Mouse (Mus musculus) macrophage (primary cell): ENCODE data around the gene Zbtb2. TPM values are rescaled to one million over a fixed set of nuclear protein-coding genes. Genes with fewer than 3 reads are reported as not detected.
A peak's percentile ranks its signal among the peaks of the same experiment; 100 is the strongest.

Experiments used
- H3K27ac ChIP-seq: fragments of 350-480 bp; formaldehyde crosslinking; 2 replicates; pipeline ENCODE4 v1.9.0; 2021
- H3K36me3 ChIP-seq: fragments of 350-480 bp; formaldehyde crosslinking; 2 replicates; pipeline ENCODE4 v1.9.0; 2021; ENCODE audit errors: inconsistent target
- H3K4me3 ChIP-seq: fragments of 350-480 bp; formaldehyde crosslinking; 2 replicates; pipeline ENCODE4 v1.9.0; 2021; ENCODE audit errors: inconsistent target
- H3K79me2 ChIP-seq: fragments of 350-480 bp; formaldehyde crosslinking; 2 replicates; pipeline ENCODE4 v1.9.0; 2021; ENCODE audit errors: inconsistent target
- WGBS: methylation state at CpG from one replicate; pipeline ENCODE4 v1.1.7; 2026; ENCODE audit warnings: inconsistent platforms; ENCODE audit not compliant: missing documents; 5-methylcytosine and 5-hydroxymethylcytosine counted together
- polyA plus RNA-seq: library from polyadenylated mRNA; stranded (reverse); fragments of 250-400 nt; gene quantifications from 3 replicates; pipeline ENCODE4 v1.2.4, GENCODE M21; 2018; ENCODE audit warnings: inconsistent platforms

Zbtb2 gene
- polyA plus RNA-seq, 1 experiment from 2014 or later = 9.6 TPM

DNA sequence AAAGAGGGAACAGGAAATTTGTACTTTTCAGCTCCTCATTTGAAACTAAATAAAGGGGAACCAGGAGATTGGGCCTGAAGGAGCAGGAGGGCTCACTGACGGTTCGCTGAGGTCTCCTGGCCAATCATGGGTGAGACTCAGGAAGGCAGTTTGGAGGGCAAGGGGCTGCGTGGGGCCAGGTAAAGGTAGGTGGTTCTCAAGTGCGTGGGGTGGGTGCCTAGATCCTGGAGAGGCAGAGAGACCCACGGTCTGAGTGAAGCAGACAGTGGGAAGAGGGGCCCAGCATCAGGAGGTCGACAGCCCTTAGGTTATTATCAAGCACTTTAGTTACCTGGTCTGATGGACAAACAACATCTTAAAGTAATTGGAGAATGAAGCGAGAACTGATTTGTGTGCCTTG is 13.7 kb downstream of the Zbtb2 start:
- Histone ChIP-seq H3K27ac (no peak overlapping the region), H3K4me3 (no peak overlapping the region), H3K36me3 (peaks cover 17% of the 10 kb centered on the region; the same call in 1 of the 2 replicates), H3K79me2 (peaks cover 40% of the 10 kb centered on the region; the same call in 1 of the 2 replicates)
- 87% methylated on average over 6 of the region's 7 CpGs for WGBS

DNA sequence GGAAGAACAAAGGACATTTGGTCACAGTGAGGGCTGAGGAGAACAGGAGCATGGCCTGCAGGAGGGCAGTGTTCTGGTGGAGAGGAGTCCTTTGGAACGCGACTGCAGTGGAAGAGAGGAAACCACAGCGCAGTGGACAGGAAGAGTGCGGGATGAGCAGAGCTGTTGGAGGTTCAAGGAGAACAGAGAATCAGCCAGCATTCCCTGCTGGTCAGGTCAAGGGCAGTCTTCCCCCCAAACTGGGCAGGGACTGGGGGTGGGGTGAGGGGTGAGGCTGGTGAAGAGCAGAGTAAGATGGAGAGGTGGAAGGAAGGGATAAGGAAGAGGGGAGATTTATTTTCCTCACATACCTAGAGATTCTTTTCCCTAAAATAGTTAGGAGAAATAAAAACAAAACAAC is 14.3 kb downstream of the Zbtb2 start:
- WGBS = 77% methylated on average over 4 of the region's 4 CpGs
- Histone ChIP-seq H3K36me3 (peaks cover 20% of the 10 kb centered on the region; the same call in 1 of the 2 replicates), H3K27ac (no peak overlapping the region), H3K4me3 (no peak overlapping the region), H3K79me2 (peaks cover 34% of the 10 kb centered on the region; the same call in 1 of the 2 replicates)

DNA sequence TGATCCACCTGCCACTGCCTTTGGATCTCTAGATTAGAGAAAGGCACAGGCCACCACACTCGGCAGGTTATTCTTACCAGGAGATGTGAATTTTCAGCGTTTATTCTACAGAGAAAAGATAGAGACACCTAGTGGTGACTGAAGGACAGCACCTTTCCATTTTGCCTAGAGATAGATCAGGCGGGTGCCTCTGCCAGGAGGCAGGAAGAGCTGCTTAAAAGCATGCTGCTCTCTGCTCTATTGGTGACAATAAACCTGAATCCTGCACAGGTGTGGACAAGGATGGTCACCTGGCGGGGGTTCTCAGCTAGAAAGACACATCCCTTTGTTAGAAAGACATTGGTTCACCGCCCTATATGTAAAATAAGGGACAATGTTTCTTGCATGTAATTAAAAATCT is 15.9 kb downstream of the Zbtb2 start:
- Histone ChIP-seq H3K27ac (no peak overlapping the region), H3K36me3 (peaks cover 27% of the 10 kb centered on the region; the same call in 1 of the 2 replicates), H3K79me2 (peaks cover 18% of the 10 kb centered on the region; the same call in 1 of the 2 replicates), H3K4me3 (no peak overlapping the region)
- 65% methylated on average over 5 of the region's 5 CpGs for WGBS

DNA sequence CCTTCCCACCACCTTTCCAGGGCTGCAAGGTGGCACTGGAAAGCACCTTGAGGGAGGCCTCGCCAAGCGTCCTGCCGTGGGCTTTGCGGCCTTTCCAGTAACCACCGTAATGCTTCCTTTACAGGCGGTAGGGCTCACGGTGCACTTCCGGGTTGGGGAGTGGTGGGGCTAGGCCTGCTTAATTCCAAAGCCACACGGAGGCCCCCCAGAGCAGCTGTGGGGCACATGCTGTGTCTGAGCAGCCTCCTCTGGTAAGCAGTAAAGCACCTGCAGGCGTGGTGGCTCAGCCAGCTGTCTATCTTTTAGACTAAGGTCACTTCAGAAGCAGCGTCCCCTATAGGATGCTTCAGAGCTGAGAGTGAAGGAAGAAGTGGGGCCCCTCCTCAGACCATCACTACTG is 17.8 kb downstream of the Zbtb2 start:
- Histone ChIP-seq H3K4me3 (no peak overlapping the region), H3K27ac (no peak overlapping the region), H3K79me2 (no peaks in the 10 kb centered on the region), H3K36me3 (peaks cover 27% of the 10 kb centered on the region; the same call in 1 of the 2 replicates)
- 86% methylated on average over 11 of the region's 11 CpGs for WGBS

DNA sequence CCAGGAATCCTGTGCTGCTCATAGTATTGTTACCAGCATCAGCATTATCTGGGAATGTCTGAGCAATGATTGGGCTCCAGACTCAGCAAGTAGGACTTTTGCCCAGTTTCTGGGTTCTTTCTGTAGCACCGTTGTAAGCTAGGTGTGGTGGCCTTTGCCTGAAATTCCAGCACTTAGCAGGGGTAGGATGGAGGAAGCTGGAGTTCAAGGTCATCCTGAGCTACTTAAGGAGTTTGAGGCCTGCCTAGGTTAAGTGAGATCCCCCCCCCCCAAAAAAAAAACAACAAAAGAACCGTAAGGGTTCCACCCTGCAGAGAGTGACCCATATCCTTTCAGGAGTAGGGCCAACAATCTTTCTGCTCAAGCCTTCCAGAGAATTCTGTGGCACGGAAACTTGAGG is 23.3 kb downstream of the Zbtb2 start:
- 94% methylated on average over 3 of the region's 3 CpGs for WGBS
- Histone ChIP-seq H3K79me2 (no peaks in the 10 kb centered on the region), H3K4me3 (no peak overlapping the region), H3K36me3 (peaks cover 10% of the 10 kb centered on the region; the same call in 1 of the 2 replicates), H3K27ac (no peak overlapping the region)

DNA sequence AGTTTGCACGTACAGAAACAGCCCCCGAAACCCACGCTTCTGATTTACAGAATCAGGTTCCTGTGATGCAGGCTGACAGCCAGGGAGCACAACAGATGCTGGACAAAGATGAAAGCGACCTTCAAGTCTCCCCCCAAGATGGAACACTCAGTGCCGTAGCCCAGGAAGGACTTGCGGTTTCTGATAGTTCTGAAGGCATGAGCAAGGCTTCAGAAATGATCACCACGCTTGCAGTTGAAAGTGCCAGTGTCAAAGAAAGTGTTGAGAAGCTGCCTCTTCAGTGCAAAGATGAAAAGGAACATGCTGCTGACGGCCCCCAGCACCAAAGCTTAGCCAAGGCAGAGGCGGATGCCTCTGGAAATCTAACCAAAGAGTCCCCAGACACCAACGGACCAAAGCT is 30.5 kb downstream of the Zbtb2 start:
- Histone ChIP-seq H3K79me2 (no peaks in the 10 kb centered on the region), H3K36me3 (no peaks in the 10 kb centered on the region), H3K27ac (no peak overlapping the region), H3K4me3 (no peak overlapping the region)
- 90% methylated on average over 10 of the region's 10 CpGs for WGBS

DNA sequence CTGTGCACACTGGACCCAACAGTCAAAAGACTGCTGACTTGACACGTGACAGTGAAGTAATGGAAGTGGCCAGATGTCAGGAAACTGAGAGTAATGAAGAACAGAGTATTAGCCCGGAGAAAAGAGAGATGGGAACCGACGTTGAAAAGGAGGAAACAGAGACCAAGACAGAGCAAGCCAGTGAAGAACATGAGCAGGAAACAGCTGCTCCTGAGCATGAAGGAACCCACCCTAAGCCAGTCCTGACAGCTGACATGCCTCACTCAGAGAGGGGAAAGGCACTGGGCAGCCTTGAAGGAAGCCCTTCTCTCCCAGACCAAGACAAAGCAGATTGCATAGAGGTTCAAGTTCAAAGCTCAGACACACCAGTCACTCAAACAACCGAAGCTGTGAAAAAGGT is 31.3 kb downstream of the Zbtb2 start:
- Histone ChIP-seq H3K79me2 (no peaks in the 10 kb centered on the region), H3K4me3 (no peak overlapping the region), H3K36me3 (no peaks in the 10 kb centered on the region), H3K27ac (peak overlapping the region; percentile 35)
- 9% methylated on average over 5 of the region's 5 CpGs for WGBS

DNA sequence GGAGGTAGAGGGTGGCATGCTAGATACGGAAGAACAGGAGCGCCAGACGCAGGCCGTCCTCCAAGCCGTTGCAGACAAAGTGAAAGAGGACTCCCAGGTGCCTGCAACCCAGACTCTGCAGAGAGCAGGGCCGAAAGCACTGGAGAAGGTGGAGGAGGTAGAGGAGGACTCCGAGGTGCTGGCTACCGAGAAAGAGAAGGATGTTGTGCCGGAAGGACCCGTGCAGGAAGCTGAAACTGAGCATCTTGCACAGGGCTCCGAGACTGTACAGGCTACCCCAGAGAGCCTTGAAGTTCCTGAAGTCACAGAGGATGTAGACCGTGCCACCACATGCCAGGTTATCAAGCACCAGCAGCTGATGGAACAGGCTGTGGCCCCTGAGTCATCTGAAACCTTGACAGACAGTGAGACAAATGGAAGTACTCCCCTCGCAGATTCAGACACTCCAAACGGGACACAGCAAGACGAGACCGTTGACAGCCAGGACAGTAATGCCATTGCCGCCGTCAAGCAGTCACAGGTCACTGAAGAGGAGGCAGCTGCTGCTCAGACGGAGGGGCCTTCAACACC is 31.9 kb downstream of the Zbtb2 start:
- Histone ChIP-seq H3K79me2 (no peaks in the 10 kb centered on the region), H3K36me3 (no peaks in the 10 kb centered on the region), H3K4me3 (no peak overlapping the region), H3K27ac (peak overlapping the region; percentile 35)
- 81% methylated on average over 17 of the region's 19 CpGs for WGBS

DNA sequence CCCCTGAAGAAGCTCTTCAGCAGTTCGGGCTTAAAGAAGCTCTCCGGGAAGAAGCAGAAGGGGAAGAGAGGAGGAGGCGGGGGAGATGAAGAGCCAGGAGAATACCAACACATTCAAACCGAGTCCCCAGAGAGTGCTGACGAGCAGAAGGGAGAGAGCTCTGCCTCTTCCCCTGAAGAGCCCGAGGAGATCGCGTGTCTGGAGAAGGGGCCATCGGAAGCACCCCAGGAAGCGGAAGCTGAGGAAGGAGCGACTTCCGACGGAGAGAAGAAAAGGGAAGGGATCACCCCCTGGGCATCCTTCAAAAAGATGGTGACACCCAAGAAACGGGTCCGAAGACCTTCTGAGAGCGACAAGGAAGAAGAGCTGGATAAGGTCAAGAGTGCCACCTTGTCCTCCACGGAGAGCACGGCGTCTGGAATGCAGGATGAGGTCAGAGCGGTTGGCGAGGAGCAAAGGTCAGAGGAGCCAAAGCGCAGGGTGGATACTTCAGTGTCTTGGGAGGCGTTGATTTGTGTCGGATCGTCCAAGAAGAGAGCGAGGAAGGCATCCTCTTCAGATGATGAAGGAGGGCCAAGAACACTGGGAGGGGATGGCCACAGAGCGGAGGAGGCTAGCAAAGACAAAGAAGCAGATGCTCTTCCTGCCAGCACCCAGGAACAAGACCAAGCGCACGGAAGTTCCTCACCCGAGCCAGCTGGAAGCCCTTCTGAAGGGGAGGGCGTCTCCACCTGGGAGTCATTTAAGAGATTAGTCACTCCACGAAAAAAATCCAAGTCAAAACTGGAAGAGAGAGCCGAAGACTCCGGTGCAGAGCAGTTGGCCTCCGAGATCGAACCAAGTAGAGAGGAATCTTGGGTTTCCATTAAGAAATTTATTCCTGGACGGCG is 33.3 kb downstream of the Zbtb2 start:
- WGBS = 95% methylated on average over 38 of the region's 38 CpGs
- Histone ChIP-seq H3K4me3 (no peak overlapping the region), H3K27ac (no peak overlapping the region), H3K79me2 (no peaks in the 10 kb centered on the region), H3K36me3 (no peaks in the 10 kb centered on the region)

DNA sequence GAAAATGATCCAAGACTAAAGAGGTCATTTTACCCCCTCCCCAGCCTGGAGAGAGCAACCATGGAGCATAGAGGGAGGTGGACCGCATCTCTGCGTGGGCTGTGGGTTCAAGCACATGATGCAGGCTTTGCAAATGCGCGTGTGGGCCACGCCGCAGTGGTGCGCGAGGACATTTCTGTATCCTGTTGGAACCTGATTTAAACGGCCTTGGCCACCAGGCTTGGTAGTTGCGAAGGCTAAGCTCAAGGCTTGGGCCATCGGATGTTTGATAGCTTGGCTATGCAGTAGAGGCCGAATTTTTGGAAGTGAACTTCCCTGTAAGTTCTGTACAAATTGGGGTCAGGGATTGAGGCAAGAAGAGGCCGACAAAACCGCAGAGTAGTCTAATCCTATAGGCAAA is 40.3 kb downstream of the Zbtb2 start:
- WGBS = 95% methylated on average over 14 of the region's 14 CpGs
- Histone ChIP-seq H3K79me2 (no peaks in the 10 kb centered on the region), H3K36me3 (no peaks in the 10 kb centered on the region)

DNA sequence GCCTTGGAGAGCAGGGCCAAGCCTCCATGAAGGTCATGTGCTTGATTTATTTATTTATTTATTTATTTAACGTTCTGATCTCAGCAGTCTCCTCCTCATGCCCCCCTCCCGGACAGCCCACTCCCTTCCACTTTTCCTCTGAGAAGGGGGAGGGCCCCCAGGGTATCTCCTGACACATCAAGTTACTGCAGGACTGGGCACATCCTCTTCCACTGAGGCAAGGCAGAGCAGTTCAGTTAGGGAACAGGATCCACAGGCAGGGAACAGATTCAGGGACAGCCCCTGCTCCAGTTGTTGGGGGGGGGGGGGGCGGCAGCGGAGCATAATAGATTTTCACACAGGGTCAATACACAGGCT is 40.8 kb downstream of the Zbtb2 start:
- Histone ChIP-seq H3K36me3 (no peaks in the 10 kb centered on the region), H3K4me3 (no peak overlapping the region), H3K79me2 (no peaks in the 10 kb centered on the region), H3K27ac (no peak overlapping the region)
- 64% methylated on average over 4 of the region's 4 CpGs for WGBS

More for the DNA sequence above, 40.3 kb downstream of the Zbtb2 start:
- H3K4me3 ChIP-seq = no peak overlapping the region
- H3K27ac ChIP-seq = no peak overlapping the region

DNA sequence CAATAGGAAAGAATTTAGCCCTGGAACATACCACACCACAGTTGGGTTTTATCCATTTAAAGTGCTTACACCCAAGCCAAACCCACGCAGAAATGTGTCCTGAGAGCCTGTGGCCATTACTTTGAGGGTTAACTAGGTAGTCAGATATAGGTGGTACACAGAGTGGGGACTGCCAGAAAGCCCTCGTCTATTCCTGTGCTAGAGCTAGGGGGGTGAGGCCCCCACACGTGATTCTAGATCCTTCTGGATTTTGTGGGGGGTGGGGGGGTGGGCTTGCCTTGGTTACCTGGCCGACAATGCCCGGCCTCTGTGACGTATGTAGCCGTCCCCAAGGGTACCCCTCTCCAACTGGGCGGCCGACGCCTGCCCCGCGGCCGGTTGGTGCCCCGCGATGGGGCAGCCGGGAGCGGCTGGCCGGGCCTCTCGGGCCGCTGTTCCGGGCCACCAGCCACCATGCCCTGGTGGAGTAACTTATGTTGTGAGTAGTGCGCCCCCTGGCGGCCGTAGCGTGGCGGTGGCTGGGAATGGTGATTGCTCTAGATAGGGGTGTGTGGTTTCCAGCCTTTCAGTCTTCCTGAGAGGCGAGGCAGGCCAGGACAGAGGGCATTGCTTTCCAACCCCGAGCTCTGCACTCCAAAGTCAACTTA is 41.3 kb downstream of the Zbtb2 start:
- H3K36me3 ChIP-seq = no peaks in the 10 kb centered on the region
- WGBS = 14% methylated on average over 27 of the region's 28 CpGs
- no peak overlapping the region for H3K27ac ChIP-seq
- H3K79me2 ChIP-seq = no peaks in the 10 kb centered on the region
- no peak overlapping the region for H3K4me3 ChIP-seq

DNA sequence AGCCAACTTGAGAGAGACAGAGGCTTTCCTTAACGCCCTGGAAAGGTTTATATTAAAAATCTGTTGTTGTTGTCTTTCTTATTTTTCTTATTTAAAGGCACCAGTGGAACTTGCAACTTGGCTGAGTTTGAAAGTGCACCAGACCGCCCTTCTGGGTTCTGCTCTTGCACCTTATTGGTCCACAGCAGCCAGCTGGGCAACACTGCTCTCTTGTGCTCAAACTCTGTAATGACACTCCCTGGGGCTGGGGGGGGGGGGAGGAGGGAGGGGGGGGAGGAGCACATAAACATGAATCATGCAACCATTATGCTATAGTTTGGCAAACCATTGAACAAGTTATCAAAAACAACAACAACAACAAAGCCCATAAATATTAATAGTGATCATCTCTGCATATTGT is 46.5 kb downstream of the Zbtb2 start:
- no peak overlapping the region for H3K4me3 ChIP-seq
- H3K36me3 ChIP-seq = no peaks in the 10 kb centered on the region
- no peak overlapping the region for H3K27ac ChIP-seq
- no peaks in the 10 kb centered on the region for H3K79me2 ChIP-seq
- WGBS = 18% methylated on average over 2 of the region's 2 CpGs

DNA sequence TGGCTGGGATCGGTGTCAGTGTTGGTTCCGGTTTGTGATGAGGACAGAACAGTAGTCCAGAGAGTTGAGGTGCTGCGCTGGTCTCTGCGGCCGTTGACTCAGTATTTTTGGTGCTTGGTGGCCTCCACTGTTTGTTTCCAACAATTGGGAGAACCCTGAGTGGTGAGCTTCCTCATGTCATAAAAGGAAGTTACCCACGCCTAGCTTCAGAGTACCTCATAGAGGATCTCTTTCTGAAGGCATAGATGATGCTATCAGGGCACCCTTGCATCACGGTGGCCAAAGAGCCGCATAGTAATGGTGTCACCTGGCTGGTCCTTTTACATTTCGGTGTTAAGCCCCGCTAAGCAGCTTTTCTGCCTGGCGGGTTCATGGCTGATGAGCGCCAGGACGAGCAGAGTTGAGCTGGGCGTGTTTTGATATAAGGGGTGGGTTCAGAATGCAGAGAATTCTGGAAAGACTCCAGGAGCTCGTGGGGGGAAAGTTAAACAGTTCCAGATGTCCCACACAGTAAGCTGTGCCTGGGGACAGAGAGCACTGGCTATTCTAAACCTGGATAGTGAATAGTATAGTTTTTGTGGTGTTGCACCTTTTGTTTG is 48.9 kb downstream of the Zbtb2 start:
- WGBS = 72% methylated on average over 15 of the region's 15 CpGs
- H3K27ac ChIP-seq = no peak overlapping the region
- no peaks in the 10 kb centered on the region for H3K36me3 ChIP-seq
- H3K4me3 ChIP-seq = no peak overlapping the region
- H3K79me2 ChIP-seq = no peaks in the 10 kb centered on the region
